Mouse (Mus musculus) kidney, embryonic 15.5 days (tissue): ENCODE results near the gene Nop9. TPM values are rescaled to one million over a fixed set of nuclear protein-coding genes. Genes with fewer than 3 reads are reported as not detected.

Source experiments
- ATAC-seq: fragments of 200-750 bp; cut with Nextera tagmentation; replicated peaks from 2 replicates; pipeline ENCODE4 v1.8.0; 2017; ENCODE audit warnings: moderate TSS enrichment; ENCODE audit not compliant: low FRiP score
- H3K27ac ChIP-seq: fragments of 300-500 bp; sonication (generic); 2 replicates; pipeline ENCODE4 v1.5.1; 2015; ENCODE audit warnings: mild to moderate bottlenecking, inconsistent platforms
- H3K27me3 ChIP-seq: fragments of 300-500 bp; sonication (generic); 2 replicates; pipeline ENCODE4 v1.6.1; 2015; ENCODE audit warnings: inconsistent platforms
- H3K36me3 ChIP-seq: fragments of 300-500 bp; sonication (generic); 2 replicates; pipeline ENCODE4 v1.6.1; 2015; ENCODE audit warnings: inconsistent platforms
- H3K4me1 ChIP-seq: fragments of 300-500 bp; sonication (generic); 2 replicates; pipeline ENCODE4 v1.6.1; 2015; ENCODE audit warnings: inconsistent platforms
- H3K4me2 ChIP-seq: fragments of 300-500 bp; sonication (generic); 2 replicates; pipeline ENCODE4 v1.6.1; 2015; ENCODE audit warnings: moderate library complexity, mild to moderate bottlenecking, inconsistent platforms
- H3K4me3 ChIP-seq: fragments of 300-500 bp; sonication (generic); replicated peaks from 2 replicates; pipeline ENCODE4 v1.5.1; 2015; ENCODE audit warnings: mild to moderate bottlenecking, inconsistent platforms
- H3K9ac ChIP-seq: fragments of 300-500 bp; sonication (generic); 2 replicates; pipeline ENCODE4 v1.6.1; 2015; ENCODE audit warnings: mild to moderate bottlenecking, inconsistent platforms
- H3K9me3 ChIP-seq: fragments of 300-500 bp; sonication (generic); replicated peaks from 2 replicates; pipeline ENCODE4 v1.6.1; 2016; ENCODE audit warnings: inconsistent platforms
- WGBS: fragments of 180-500 bp; shearing (Covaris S2); methylation state at CpG from one replicate; pipeline ENCODE4 v1.1.7; 2015; ENCODE audit warnings: mixed read lengths; 5-methylcytosine and 5-hydroxymethylcytosine counted together
- polyA plus RNA-seq: library from polyadenylated mRNA; unstranded; fragments of >200 nt; fragmentation: Nextera tagmentation; extraction: Ambion mirVana; gene quantifications from 2 replicates; pipeline ENCODE4 v1.2.1, GENCODE M21; 2015

The Nop9 gene
- polyA plus RNA-seq, 1 experiment from 2014 or later: 43.4 TPM

DNA sequence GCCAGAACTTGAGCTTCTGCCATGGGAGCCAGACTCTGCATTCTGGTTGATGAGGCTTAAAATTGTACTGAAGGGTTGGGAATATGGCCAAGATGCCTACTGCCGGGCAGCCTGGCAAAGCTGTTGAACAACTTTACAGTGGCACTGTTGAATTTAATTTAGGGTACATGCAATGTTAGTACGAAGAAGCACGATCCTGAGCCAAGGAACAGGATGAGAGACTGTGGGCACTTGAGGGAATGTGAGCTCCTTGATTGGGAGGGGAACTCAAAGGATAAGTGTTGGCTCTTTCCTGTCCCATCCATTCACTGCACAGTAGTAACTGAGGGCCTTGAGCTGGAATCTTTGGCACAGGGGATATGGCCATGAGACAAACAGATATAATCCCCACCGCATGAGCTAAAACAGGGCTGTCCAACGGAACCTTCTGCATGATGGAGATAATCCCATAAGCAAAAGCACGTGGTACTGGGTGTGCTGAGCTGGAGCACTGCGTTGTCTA, 14.9 kb upstream of the Nop9 start:
- no peaks in the 10 kb centered on the region for H3K36me3 ChIP-seq
- no peak overlapping the region for H3K27ac ChIP-seq
- H3K4me2 ChIP-seq: no peak overlapping the region
- WGBS: 85% methylated on average over 7 of the region's 7 CpGs
- H3K4me3 ChIP-seq: no peak overlapping the region
- no peaks in the 10 kb centered on the region for H3K9me3 ChIP-seq
- no peak for ATAC-seq
- H3K9ac ChIP-seq: no peak overlapping the region
- H3K4me1 ChIP-seq: peaks cover 4% of the 10 kb centered on the region; the same call in 1 of the 2 replicates
- H3K27me3 ChIP-seq: 0 out of 2 replicates have a peak, but pooled peaks cover 7% of the 10 kb centered on the region

- Histone ChIP-seq H3K4me3 (no peak overlapping the region), H3K27me3 (no peaks in the 10 kb centered on the region), H3K4me1 (peaks cover 4% of the 10 kb centered on the region; the same call in 1 of the 2 replicates), H3K9ac (no peak overlapping the region), H3K36me3 (peaks cover 12% of the 10 kb centered on the region), H3K27ac (no peak overlapping the region), H3K4me2 (no peak overlapping the region), H3K9me3 (no peaks in the 10 kb centered on the region)
- WGBS: 77% methylated on average over 10 of the region's 10 CpGs
- no peak for ATAC-seq
These were observed 11.6 kb upstream of the Nop9 start for GRCm38 (mm10) chr14:55733889-55734288.

GRCm38 (mm10) chr14:55734869-55735268, 10.6 kb upstream of the Nop9 start:
- Histone ChIP-seq H3K27ac (no peak overlapping the region), H3K9ac (no peak overlapping the region), H3K4me2 (no peak overlapping the region), H3K9me3 (no peaks in the 10 kb centered on the region), H3K4me1 (peaks cover 4% of the 10 kb centered on the region; the same call in 1 of the 2 replicates), H3K4me3 (no peak overlapping the region), H3K27me3 (no peaks in the 10 kb centered on the region), H3K36me3 (peaks cover 22% of the 10 kb centered on the region)
- 77% methylated on average over 7 of the region's 7 CpGs for WGBS
- no peak for ATAC-seq

DNA sequence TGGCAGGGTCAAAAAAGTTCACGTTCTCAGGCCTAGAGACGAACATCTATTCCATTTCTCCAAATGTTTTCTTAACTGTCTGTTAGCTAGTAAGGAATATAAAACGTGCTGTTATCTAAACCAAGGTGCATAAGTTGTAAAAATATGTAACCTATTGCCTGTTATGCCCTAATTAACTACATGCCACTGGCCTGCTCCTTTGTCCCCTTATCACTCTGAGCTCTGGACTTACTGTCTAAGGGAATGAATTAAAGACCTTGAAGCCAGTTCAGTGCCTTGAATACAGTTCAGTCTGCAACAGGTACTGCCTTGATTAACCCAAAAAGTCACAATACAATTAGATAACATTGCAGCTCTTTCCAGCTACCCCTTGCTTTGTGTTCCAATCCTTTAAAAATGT, 10.2 kb upstream of the Nop9 start:
- peaks cover 27% of the 10 kb centered on the region for H3K36me3 ChIP-seq
- no peak overlapping the region for H3K27ac ChIP-seq

DNA sequence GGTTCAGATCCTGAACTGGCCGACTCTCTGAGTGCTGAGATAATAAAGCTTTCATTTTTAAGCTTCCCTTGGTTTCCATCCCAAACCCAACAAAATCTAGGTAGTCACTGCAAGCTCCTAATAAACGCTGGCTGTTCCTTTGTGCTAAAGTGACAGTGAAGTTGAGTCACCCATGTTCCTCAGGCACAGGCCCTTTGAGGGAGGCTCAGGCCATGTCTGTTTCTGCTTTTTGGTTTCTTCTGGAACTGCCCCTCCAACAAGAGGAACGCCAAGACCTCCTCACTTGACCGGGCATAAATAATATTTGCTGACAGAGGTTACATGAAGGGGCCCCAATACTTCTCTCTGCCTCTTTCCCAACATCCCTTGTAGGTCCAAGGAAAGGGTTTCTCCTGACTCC, 9.7 kb upstream of the Nop9 start:
- no peak overlapping the region for H3K9ac ChIP-seq
- no peaks in the 10 kb centered on the region for H3K9me3 ChIP-seq
- H3K27me3 ChIP-seq: no peaks in the 10 kb centered on the region
- H3K4me1 ChIP-seq: peaks cover 4% of the 10 kb centered on the region; the same call in 1 of the 2 replicates
- no peak overlapping the region for H3K4me3 ChIP-seq
- no peak for ATAC-seq
- H3K4me2 ChIP-seq: no peak overlapping the region
- H3K27ac ChIP-seq: no peak overlapping the region
- peaks cover 31% of the 10 kb centered on the region for H3K36me3 ChIP-seq
- 77% methylated on average over 4 of the region's 4 CpGs for WGBS

More for the DNA sequence above, 10.2 kb upstream of the Nop9 start:
- no peaks in the 10 kb centered on the region for H3K27me3 ChIP-seq
- WGBS: 55% methylated on average over 3 of the region's 3 CpGs
- H3K9ac ChIP-seq: no peak overlapping the region
- H3K4me3 ChIP-seq: no peak overlapping the region
- H3K4me1 ChIP-seq: peaks cover 4% of the 10 kb centered on the region; the same call in 1 of the 2 replicates
- no peak overlapping the region for H3K4me2 ChIP-seq
- no peaks in the 10 kb centered on the region for H3K9me3 ChIP-seq
- ATAC-seq: no peak

DNA sequence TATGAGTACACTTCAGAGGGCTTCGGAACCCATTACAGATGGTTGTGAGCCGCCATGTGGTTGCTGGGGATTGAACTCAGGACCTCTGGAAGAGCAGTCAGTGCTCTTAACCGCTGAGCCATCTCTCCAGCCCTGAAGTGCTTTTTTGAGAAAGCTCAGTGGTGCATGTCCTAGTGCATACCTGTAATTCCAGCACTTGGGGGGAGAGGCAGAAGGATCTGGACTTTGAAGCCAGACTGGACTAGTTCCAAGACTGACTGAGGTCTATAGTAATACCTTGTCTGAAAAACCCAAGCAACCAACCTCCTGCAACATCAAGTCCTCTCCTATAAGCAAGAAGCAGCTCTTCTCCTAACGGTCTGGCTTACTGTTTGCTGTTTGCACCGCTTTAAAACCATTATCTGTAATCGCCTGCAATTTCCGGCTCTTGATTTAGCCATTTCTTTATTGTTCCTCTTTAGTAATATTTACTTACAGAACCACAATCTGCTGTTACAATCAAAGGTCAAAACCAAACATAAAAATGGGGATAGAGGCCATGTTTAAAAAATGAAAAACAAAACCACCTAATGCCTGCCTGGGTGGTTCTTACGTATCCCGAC, 8.3 kb upstream of the Nop9 start:
- H3K4me1 ChIP-seq: peaks cover 4% of the 10 kb centered on the region; the same call in 1 of the 2 replicates
- whole genome bisulfite sequencing: 83% methylated on average over 9 of the region's 9 CpGs
- no peak overlapping the region for H3K9ac ChIP-seq
- no peak overlapping the region for H3K4me2 ChIP-seq
- no peak overlapping the region for H3K4me3 ChIP-seq
- H3K27me3 ChIP-seq: no peaks in the 10 kb centered on the region
- H3K27ac ChIP-seq: 0 out of 2 replicates have a peak overlapping the region, but pooled peaks have one; percentile 15
- peaks cover 38% of the 10 kb centered on the region for H3K36me3 ChIP-seq
- no peaks in the 10 kb centered on the region for H3K9me3 ChIP-seq
- peak; percentile 69; the same call in 1 of the 2 replicates for ATAC-seq

- H3K9ac ChIP-seq: no peak overlapping the region
- peak; percentile 74 for ATAC-seq
- 20% methylated on average over 10 of the region's 10 CpGs for WGBS
These were observed 1.8 kb upstream of the Nop9 start for GRCm38 (mm10) chr14:55743711-55744110.

DNA sequence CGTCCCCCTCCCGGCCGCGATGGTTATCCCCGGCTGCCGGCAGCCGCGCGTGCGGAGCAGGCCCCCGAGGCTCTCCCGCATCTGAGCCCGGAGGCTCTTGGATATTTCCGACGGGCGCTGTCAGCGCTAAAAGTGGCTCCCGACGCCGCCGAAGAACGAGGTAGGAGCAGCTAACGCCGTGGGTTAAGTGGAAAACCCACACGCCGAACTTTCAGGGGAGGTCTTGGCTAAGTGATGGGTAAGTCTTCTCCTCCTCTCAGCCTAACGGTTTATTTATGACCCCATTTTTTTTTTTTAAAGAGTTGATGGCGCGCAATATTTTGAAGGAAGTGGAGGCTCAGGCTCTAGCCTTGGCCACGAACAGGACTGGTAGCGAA, 356 bp downstream of the Nop9 start:
- peaks cover 36% of the 10 kb centered on the region for H3K4me1 ChIP-seq
- no peaks in the 10 kb centered on the region for H3K9me3 ChIP-seq
- peaks cover 57% of the 10 kb centered on the region for H3K36me3 ChIP-seq
- H3K4me2 ChIP-seq: peak overlapping the region; percentile 96
- no peaks in the 10 kb centered on the region for H3K27me3 ChIP-seq
- ATAC-seq: no peak; the same call in 1 of the 2 replicates
- peak overlapping the region; percentile 75 for H3K4me3 ChIP-seq
- peak overlapping the region; percentile 48; the same call in 1 of the 2 replicates for H3K27ac ChIP-seq
- peak overlapping the region; percentile 84 for H3K9ac ChIP-seq
- WGBS: under 1% methylated on average over 31 of the region's 31 CpGs

More at GRCm38 (mm10) chr14:55743711-55744110, 1.8 kb upstream of the Nop9 start:
- peaks cover 56% of the 10 kb centered on the region for H3K36me3 ChIP-seq
- no peaks in the 10 kb centered on the region for H3K9me3 ChIP-seq
- H3K27ac ChIP-seq: no peak overlapping the region
- H3K4me3 ChIP-seq: peak overlapping the region; percentile 3
- peaks cover 36% of the 10 kb centered on the region for H3K4me1 ChIP-seq
- no peaks in the 10 kb centered on the region for H3K27me3 ChIP-seq
- peak overlapping the region; percentile 42 for H3K4me2 ChIP-seq

- H3K4me3 ChIP-seq: peak overlapping the region; percentile 75
- no peaks in the 10 kb centered on the region for H3K27me3 ChIP-seq
- H3K9ac ChIP-seq: no peak overlapping the region
- 92% methylated on average over 10 of the region's 10 CpGs for WGBS
- peaks cover 64% of the 10 kb centered on the region for H3K36me3 ChIP-seq
- no peak overlapping the region for H3K27ac ChIP-seq
- H3K4me2 ChIP-seq: peak overlapping the region; percentile 96
- peaks cover 36% of the 10 kb centered on the region for H3K4me1 ChIP-seq
- no peaks in the 10 kb centered on the region for H3K9me3 ChIP-seq
- ATAC-seq: no peak
These were observed 1.8 kb downstream of the Nop9 start for GRCm38 (mm10) chr14:55747051-55747847.

DNA sequence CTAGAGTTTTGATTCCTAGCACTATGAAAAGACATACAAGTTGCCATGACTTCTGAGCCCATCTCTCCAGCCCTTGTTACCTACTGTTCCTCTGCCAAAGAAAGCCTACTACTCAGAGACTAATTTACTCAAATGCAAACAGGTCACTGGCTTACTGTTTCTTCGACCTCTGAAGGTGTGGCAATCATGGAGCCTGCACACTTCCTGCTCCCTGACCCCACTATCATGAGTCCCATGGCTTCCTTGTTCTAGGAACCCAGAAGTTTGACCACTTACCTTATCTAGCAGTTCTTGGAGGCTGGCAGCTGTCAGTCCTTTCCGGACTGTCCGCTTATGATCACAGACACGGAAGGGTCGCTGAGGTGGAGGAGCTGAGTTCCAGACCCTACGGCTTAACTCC, 12.1 kb downstream of the Nop9 start:
- no peaks in the 10 kb centered on the region for H3K9me3 ChIP-seq
- H3K36me3 ChIP-seq: peaks cover 43% of the 10 kb centered on the region
- no peak overlapping the region for H3K4me3 ChIP-seq
- peaks cover 30% of the 10 kb centered on the region for H3K4me1 ChIP-seq
- H3K9ac ChIP-seq: no peak overlapping the region
- H3K27ac ChIP-seq: 0 out of 2 replicates have a peak overlapping the region, but pooled peaks have one; percentile 52
- peaks cover 17% of the 10 kb centered on the region for H3K27me3 ChIP-seq
- 84% methylated on average over 6 of the region's 6 CpGs for WGBS
- ATAC-seq: no peak
- H3K4me2 ChIP-seq: peak overlapping the region; percentile 43; the same call in 1 of the 2 replicates

- Histone ChIP-seq H3K4me3 (peak within 1 kb of the TSS; percentile 15; the same call in 1 of the 2 replicates), H3K27ac (peak within 1 kb of the TSS; percentile 70), H3K4me2 (peak within 1 kb of the TSS; percentile 43), H3K4me1 (peaks cover 38% of the 10 kb centered on the region), H3K27me3 (peaks cover 25% of the 10 kb centered on the region), H3K9ac (no peak within 1 kb of the TSS; the same call in 1 of the 2 replicates), H3K36me3 (peaks cover 35% of the 10 kb centered on the region), H3K9me3 (no peaks in the 10 kb centered on the region)
- peak; percentile 40; the same call in 1 of the 2 replicates for ATAC-seq
- 19% methylated on average over 8 of the region's 8 CpGs for WGBS
These were observed 12.9 kb downstream of the Nop9 start, which contains the start of gene Cideb for GRCm38 (mm10) chr14:55758363-55758784. Cideb (minus strand) TSS chr14:55758458.
